Mouse (Mus musculus) neural tube, embryonic 13.5 days (tissue): ENCODE data around the gene Il22. TPM values are rescaled to one million over a fixed set of nuclear protein-coding genes. Genes with fewer than 3 reads are reported as not detected.
"Not testable (repeated sequence)": the region's sequence is repeated elsewhere in the genome, so short reads cannot be mapped to it uniquely, and the experiment has no call there.

Experiments
- ATAC-seq: fragments of 200-750 bp; cut with Nextera tagmentation; 2 replicates; pipeline ENCODE4 v1.8.0; 2017; ENCODE audit warnings: low read depth, mild to moderate bottlenecking, moderate TSS enrichment, moderate library complexity
- H3K27ac ChIP-seq: fragments of 300-500 bp; sonication (generic); replicated peaks from 2 replicates; pipeline ENCODE4 v1.5.1; 2015; ENCODE audit warnings: moderate library complexity, mild to moderate bottlenecking, inconsistent platforms
- H3K27me3 ChIP-seq: fragments of 300-500 bp; sonication (generic); 2 replicates; pipeline ENCODE4 v1.6.1; 2015; ENCODE audit warnings: mild to moderate bottlenecking, inconsistent platforms
- H3K36me3 ChIP-seq: fragments of 300-500 bp; sonication (generic); 2 replicates; pipeline ENCODE4 v1.6.1; 2015; ENCODE audit warnings: mild to moderate bottlenecking, inconsistent platforms
- H3K4me1 ChIP-seq: fragments of 300-500 bp; sonication (generic); replicated peaks from 2 replicates; pipeline ENCODE4 v1.6.1; 2015; ENCODE audit warnings: inconsistent platforms
- H3K4me2 ChIP-seq: fragments of 300-500 bp; sonication (generic); 2 replicates; pipeline ENCODE4 v1.6.1; 2015; ENCODE audit warnings: inconsistent platforms, mild to moderate bottlenecking, moderate library complexity
- H3K4me3 ChIP-seq: fragments of 300-500 bp; sonication (generic); 2 replicates; pipeline ENCODE4 v1.5.1; 2015; ENCODE audit warnings: mild to moderate bottlenecking, inconsistent platforms
- H3K9ac ChIP-seq: fragments of 300-500 bp; sonication (generic); 2 replicates; pipeline ENCODE4 v1.6.1; 2015; ENCODE audit warnings: moderate library complexity, mild to moderate bottlenecking, inconsistent platforms
- H3K9me3 ChIP-seq: fragments of 300-500 bp; sonication (generic); 2 replicates; pipeline ENCODE4 v1.6.1; 2016; ENCODE audit warnings: inconsistent platforms
- WGBS: fragments of 180-500 bp; shearing (Covaris S2); methylation state at CpG from one replicate; pipeline ENCODE4 v1.1.7; 2015; 5-methylcytosine and 5-hydroxymethylcytosine counted together
- polyA plus RNA-seq: library from polyadenylated mRNA; unstranded; fragments of >200 nt; fragmentation: Nextera tagmentation; extraction: Ambion mirVana; gene quantifications from 2 replicates; pipeline ENCODE4 v1.2.1, GENCODE M21; 2015

The Il22 gene
- polyA plus RNA-seq, 1 experiment from 2014 or later = not detected

- not testable (repeated sequence) for H3K4me2 ChIP-seq, H3K9ac ChIP-seq, H3K27ac ChIP-seq, H3K27me3 ChIP-seq, H3K9me3 ChIP-seq, H3K36me3 ChIP-seq, H3K4me1 ChIP-seq, H3K4me3 ChIP-seq, ATAC-seq
- WGBS = no CpG with 5 or more reads among the region's 13 CpGs
Observed at GRCm38 (mm10) chr10:118240680-118241079, 35.9 kb downstream of the Il22 start, which contains the start of gene Gm32717. Gene Gm32717, minus strand, starts transcription at chr10:118240780.

DNA sequence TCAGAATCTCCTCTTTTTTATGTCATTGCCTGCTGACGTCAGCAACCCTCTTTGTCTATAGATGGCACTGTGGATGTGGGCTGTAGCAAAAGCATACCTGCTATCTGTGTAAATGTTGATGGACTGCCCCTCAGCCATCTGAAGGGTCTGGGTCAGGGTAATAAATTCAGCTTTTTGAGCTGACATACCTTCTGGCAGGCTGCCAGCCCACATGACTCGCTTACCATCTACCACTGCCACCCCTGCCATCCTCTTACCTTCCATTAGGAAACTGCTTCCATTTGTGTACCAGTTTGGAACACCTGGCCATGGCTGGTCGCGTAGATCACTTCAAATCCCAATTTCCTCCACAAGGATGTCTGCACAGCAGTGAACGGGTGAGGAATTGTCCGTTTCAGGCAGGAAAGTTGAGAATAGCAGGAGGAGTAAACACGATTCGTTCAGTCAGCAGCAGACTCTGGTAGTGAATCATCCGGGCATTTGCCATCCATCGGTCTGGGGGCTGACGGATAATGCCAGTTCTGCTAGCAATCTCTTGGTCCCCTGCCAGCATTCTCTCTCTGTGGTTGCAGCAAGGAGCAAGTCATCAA is 44.4 kb downstream of the Il22 start:
- H3K4me1 ChIP-seq = peaks cover 17% of the 10 kb centered on the region
- 0 out of 2 replicates have a peak overlapping the region, but pooled peaks have one; percentile 28 for H3K27ac ChIP-seq
- not testable (repeated sequence) for H3K36me3 ChIP-seq, H3K4me3 ChIP-seq, ATAC-seq, H3K9ac ChIP-seq, H3K27me3 ChIP-seq, H3K4me2 ChIP-seq, H3K9me3 ChIP-seq
- WGBS = 60% methylated on average over 11 of the region's 11 CpGs

DNA sequence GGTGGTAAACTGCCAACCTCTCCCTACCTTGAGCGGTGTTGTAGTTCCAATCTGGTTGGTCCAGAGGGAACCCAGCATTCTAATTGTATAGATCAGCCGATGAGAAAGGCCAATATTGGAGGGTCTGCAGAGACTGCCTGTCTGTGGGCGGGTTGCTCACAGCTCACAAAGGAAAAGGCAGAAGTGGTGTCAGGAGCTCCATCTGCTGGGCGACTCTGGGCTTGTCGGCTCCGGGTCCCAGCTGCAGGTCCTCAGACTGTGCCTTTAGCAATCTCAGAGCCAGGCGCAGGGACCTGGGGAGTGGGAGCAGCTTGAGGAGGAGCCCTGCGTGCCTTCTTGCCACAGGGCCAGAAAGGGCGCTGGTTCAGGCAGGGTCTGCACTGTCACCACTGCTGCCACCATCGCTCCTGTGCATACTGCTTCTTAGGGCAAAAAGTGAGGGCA is 46.1 kb downstream of the Il22 start:
- peak; percentile 87 for ATAC-seq
- H3K4me3 ChIP-seq = no peak overlapping the region
- peak overlapping the region; percentile 30 for H3K4me2 ChIP-seq
- no peaks in the 10 kb centered on the region for H3K27me3 ChIP-seq
- peaks cover 17% of the 10 kb centered on the region for H3K4me1 ChIP-seq
- H3K9me3 ChIP-seq = no peaks in the 10 kb centered on the region
- H3K9ac ChIP-seq = peak overlapping the region; percentile 52
- no peak overlapping the region; the same call in 1 of the 2 replicates for H3K27ac ChIP-seq
- no peaks in the 10 kb centered on the region for H3K36me3 ChIP-seq
- WGBS = 21% methylated on average over 10 of the region's 10 CpGs

GRCm38 (mm10) chr10:118258388-118258787 is 53.6 kb downstream of the Il22 start, which contains the start of gene Gm32802:
Gene Gm32802, plus strand, starts transcription at chr10:118258688.
- not testable (repeated sequence) for H3K9me3 ChIP-seq, H3K27ac ChIP-seq, H3K9ac ChIP-seq, H3K4me2 ChIP-seq, H3K27me3 ChIP-seq, H3K4me1 ChIP-seq, ATAC-seq, H3K36me3 ChIP-seq, H3K4me3 ChIP-seq
- no CpG with 5 or more reads among the region's 13 CpGs for WGBS

Other genes starting within 250 kb of the Il22 start
- 28.8 and 32.2 TPM in 2 replicates for gene Mdm1, start 63.1 kb upstream of the Il22 start, polyA plus RNA-seq
- gene Gm32717, start 35.8 kb downstream of the Il22 start, polyA plus RNA-seq = 0.26 and 0.35 TPM in 2 replicates
- gene Gm32802, start 53.7 kb downstream of the Il22 start, polyA plus RNA-seq = 0.26 and 0.35 TPM in 2 replicates
- gene Iltifb, start 90.1 kb downstream of the Il22 start, polyA plus RNA-seq = not detected in 2 replicates
- gene Gm9040, start 122.0 kb downstream of the Il22 start, polyA plus RNA-seq = not detected in 2 replicates
- not detected in 2 replicates for gene Gm9044, start 127.5 kb downstream of the Il22 start, polyA plus RNA-seq
- not detected in 2 replicates for gene Gm9045, start 132.9 kb downstream of the Il22 start, polyA plus RNA-seq
- not detected in 2 replicates for gene Gm9046, start 138.3 kb downstream of the Il22 start, polyA plus RNA-seq
- gene Gm9048, start 143.7 kb downstream of the Il22 start, polyA plus RNA-seq = not detected in 2 replicates
- not detected in 2 replicates for gene Gm9049, start 149.2 kb downstream of the Il22 start, polyA plus RNA-seq
- gene Ifng, start 236.1 kb downstream of the Il22 start, polyA plus RNA-seq = not detected in 2 replicates